Mouse (Mus musculus): ENCODE results near the gene Abat.
"Not testable (repeated sequence)": the region's sequence is repeated elsewhere in the genome, so short reads cannot be mapped to it uniquely, and the experiment has no call there.

Gene Abat

DNA sequence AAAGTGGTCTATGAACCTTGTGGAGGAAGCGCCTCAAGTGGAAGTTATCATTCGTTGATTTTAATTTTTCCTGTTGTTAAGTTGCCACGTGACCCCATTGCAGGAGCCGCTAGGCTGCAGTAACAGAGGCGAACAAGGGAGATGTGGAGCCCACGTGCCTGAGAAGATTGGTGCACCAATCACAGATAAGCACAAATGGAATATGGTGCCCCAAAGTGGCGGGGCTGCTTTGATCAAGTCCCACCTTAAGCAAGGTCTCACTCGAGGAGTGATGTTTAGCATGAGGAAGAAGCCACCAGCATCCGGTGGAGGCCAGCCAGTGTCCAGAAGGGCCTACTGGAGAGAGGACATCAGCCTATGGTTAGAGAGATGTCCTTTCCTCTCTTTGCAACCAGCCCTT is 19.2 kb downstream of the Abat start:
- DNase-seq (ENCODE audit: low read depth, low spot score): no peak

DNA sequence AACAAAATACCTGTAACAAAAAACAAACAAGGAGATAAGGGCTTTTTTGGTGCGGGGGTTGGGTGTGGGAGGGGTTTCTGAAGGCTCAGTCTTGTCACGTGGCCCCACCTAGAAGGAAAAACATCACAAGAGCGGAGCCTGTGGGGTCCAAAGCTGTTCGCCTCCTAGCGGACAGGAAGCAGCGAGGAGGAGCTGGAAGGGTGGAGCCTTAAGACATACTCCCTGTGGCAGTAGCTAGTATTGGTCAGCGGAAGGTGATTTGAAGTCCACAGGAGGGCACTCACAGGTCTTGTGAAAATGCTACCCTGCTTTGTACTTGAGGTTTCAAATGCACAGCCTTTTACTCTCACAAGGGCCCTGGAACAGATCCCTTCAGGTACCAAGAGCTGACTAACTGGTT is 19.7 kb downstream of the Abat start:
- DNase-seq (ENCODE audit: low read depth, low spot score): no peak

DNA sequence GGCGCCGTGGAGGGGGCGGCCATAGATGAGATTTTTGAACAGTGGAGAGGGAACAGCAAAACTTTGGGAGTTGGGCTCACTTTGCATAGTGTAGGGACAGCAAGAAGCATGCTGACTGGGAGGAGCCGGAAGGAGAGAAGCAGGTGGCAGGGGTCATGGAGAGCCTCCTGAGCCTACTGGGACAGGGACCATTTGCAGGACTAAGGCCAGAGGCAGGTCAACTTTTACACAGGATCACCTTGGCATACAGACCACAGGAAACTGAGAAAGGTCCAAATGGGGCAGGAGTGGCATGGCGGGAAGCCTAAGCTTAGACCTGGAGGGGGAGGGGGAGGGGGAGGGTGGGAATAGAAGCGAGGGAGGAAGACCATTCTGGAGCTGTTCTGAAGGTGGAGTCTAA is 20.2 kb downstream of the Abat start:
- DNase-seq (ENCODE audit: low read depth, low spot score): no peak

- DNase-seq (ENCODE audit: low read depth, low spot score): no peak
Measured at GRCm38 (mm10) chr16:8534466-8535200, 21.4 kb downstream of the Abat start.

GRCm38 (mm10) chr16:8535411-8535810 is 22.2 kb downstream of the Abat start:
- no peak for DNase-seq (ENCODE audit: low read depth, low spot score)

DNA sequence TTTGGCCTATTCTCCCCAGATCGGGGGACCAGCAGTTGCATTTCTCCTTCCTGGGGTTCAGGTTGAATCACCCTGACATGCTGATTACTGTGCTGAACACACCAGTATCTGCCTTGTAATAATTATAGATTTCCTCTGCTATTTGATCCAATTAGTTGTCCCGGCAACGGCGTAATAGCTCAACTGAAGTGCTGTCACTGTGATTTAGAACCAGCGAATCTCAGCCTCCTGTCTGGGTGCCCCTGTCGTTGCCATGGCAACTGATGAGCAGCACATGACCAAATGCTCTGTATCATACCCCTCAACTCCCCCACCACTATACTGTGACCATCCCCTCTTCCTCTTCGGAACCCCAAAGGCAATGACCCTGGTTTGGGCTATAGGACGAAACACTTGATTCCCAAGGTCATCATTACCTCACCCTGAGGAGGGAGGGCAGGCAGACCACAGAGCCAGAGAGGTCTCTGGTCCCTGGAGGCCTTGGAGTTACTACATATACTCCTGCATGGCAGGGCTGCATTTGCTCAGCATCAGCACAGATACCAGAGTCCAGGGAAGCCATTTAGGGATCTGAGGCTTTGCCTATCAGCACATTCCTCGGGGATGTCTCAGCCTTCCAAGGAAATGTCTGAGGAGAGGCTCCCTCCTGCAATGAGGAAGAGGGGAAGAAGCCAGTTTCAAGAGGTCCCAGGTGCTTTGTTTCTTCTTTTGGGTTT is 26.1 kb downstream of the Abat start:
- DNase-seq (ENCODE audit: low read depth, low spot score): peak; percentile 57

GRCm38 (mm10) chr16:8540859-8541314 is 27.7 kb downstream of the Abat start:
- DNase-seq (ENCODE audit: low read depth, low spot score): no peak

GRCm38 (mm10) chr16:8547836-8548235 is 34.6 kb downstream of the Abat start:
- no peak for DNase-seq (ENCODE audit: low read depth, low spot score)

DNA sequence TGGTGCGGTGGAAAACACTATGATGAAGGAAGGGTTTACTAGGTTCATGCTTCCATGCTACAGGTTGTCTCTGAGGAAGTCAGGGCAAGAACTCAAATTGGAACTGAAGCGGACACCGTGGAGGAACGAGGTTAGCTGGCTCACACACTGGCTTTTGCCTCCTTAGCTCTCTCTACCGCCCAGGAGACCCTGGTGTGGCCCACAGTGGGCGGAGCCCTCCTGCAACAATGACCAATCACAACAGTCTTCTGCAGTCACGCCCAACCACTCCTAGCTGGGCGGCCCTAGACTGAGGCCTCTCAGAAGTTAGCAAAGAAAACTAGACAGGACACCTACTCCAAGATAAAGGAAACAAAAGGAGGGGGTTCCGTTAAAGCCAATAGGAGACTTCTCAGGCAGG is 36.3 kb downstream of the Abat start:
- DNase-seq (ENCODE audit: low read depth, low spot score): no peak

DNA sequence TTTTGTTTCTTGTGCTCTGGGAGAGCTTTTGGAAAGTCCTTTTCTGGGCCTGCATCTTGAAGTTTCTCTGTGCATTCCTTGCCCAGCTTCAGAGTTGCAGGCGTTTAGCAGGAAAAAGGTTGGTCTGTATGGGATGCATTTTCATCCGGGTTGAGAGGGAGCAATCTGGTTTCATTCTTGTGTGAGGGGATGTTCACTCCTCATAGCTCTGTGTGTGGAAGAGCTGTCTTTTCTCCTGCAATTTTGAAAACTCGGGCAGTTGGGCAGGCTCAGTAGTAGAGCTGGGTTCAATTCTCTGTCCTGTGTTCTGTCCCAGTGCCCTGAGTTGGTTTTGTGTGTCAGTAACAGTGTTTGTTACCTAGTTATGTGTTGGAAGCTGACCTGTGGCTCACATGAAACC is 41.1 kb downstream of the Abat start:
- DNase-seq (ENCODE audit: low read depth, low spot score): no peak

DNA sequence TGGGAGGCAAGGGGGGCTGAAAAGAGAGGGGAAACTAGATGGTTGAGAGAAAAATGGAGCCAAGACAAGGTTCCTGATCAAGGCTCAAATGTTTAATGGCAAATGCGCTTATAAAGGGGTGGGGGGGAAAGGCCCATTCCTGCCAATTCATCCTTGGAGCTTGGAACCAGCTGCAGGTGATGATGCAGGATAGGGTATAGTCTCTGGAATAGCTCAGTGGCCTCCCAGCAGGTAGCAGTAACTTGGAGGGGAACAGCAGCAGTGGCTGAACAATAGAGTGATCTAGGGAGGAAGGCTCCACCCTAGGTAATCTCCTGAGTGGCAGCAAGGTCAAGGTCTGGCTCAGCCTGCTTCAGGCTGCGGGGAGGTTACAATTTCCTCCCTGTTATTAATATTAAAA is 41.5 kb downstream of the Abat start:
- DNase-seq (ENCODE audit: low read depth, low spot score): not testable (repeated sequence)

DNA sequence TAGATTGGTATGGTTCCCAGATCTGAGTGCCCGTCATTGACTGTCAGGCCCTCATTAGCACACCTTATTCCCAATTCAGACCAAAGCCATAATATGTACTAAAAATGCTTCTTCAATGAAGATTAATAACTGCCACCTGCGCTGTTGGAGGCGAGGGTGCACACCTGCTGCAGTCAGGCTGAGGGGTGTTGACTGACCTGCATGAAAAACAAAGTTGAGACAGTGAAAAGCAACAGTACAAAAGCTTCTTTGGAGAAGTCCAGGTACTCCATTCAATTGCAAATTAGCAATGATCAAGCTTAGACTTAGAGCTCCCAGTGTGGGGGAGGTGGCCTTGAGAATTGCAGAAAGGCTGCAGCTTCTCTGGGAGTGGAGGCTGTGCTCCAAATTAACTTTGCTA is 42.1 kb downstream of the Abat start:
- not testable (repeated sequence) for DNase-seq (ENCODE audit: low read depth, low spot score)

DNA sequence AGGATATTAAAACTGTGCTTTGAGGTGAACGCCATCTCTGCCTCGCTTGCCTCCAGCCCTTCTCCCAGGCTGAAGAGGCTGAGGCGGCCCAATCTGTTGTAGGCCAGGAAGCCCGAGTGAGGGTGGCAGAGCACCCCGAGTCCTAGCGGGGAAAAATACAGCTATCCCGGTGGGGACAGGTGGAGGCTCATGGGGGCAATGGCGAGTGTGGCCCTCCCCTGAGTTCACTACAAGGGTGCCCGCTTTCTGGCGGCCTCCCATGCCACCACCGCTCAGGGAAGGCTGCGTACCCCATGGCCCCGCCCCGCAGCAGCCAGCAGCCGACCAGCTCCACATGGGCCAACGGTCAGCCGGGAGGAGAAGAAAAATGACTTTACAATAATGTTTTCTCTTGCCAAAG is 46.9 kb downstream of the Abat start:
- DNase-seq (ENCODE audit: low read depth, low spot score): no peak

- not testable (repeated sequence) for DNase-seq (ENCODE audit: low read depth, low spot score)
Measured at GRCm38 (mm10) chr16:8561101-8561500, 47.9 kb downstream of the Abat start.

- DNase-seq (ENCODE audit: low read depth, low spot score): not testable (repeated sequence)
Measured at GRCm38 (mm10) chr16:8561856-8562255, 48.6 kb downstream of the Abat start.

- DNase-seq (ENCODE audit: low read depth, low spot score): not testable (repeated sequence)
Measured at GRCm38 (mm10) chr16:8562827-8563226, 49.6 kb downstream of the Abat start.

GRCm38 (mm10) chr16:8564836-8565235 is 51.6 kb downstream of the Abat start:
- no peak for DNase-seq (ENCODE audit: low read depth, low spot score)

- DNase-seq (ENCODE audit: low read depth, low spot score): no peak
Measured at GRCm38 (mm10) chr16:8565539-8565938, 52.3 kb downstream of the Abat start.

DNA sequence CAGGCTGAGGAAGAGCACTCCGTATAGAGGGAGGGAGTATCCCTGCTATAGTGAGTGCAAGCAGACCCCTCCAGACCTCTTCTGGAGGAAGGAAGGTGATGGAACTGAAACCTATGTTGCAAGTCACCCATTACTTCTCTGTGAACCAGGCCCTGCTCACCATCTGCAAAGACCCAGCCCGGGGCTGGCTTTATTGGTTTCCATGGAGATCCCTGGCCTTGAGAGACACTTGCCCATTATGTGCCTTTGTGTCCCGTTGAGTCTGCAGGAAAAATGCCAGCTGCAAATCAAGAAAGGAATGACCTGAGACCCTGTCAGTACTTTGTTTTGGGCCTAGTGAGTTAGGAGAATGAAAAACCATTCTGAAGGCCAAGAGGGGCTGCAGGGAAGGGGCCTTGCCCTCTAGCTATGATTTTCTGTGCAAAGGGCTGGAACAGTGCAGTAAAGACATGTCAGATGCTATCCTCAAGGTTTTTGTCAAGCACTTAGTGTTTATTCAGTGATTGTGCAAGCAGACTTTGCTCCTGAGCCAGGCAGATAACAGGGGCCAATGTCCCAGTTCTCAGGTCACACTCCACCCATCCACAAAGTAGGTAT is 53.0 kb downstream of the Abat start:
- DNase-seq (ENCODE audit: low read depth, low spot score): peak; percentile 37

- no peak for DNase-seq (ENCODE audit: low read depth, low spot score)
Measured at GRCm38 (mm10) chr16:8568881-8569280, 55.7 kb downstream of the Abat start.

DNA sequence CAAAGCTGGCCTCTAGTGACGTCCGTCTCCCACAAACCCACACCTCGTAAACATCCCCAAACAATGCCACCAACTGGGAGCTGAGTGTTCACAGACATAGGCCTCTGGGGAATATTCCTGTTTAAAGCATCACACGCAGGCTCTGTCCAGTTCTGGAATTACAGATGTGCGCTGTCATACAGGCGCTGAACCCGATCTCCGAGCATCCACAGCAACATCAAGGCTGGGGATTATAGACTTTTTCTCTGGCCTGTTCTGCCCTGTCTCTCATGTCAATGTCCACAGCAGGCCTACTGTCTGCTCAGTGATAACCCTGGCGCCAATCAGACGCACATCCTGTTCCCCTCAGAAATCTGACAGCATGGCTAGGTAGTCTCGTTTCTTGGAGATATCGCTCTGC is 57.1 kb downstream of the Abat start:
- DNase-seq (ENCODE audit: low read depth, low spot score): peak; percentile 49

DNA sequence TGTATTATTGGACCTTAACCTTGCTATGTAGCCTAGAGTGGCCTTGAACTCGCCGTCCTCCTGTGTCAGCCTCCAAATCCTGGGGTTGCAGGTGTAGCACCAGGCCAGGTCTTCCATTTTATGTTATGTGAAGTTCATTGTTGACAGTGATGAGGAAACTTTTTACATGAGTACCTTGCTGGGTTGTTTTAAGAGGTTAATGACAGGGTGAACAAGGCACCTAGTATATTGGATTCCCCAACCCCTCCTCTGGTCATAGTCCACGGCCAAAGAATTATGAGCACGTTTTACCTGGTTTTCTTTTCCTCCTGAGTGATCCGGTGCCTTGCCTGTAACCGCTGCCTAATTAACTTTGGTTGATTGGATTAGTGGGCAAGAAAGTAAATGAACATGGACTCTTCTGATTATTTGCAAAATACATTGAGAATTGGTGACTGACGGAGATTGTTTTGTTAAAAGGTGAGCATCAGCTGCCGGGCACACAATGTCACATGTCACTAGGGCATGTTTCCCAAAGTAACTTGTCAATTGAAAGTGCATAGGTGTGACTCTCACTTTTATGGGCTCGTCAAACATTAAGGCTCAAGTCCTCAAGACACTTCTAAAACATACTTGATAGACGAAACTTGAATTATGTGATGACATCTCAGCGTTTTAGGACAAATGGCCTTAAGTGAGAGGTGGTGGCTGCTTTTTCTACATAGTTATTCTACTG is 57.8 kb downstream of the Abat start:
- no peak for DNase-seq (ENCODE audit: low read depth, low spot score)

All from forelimb bud, embryonic 11.5 days (tissue).